Mouse (Mus musculus) thymus, postnatal 10 days (tissue): ENCODE data around the gene Kcnt2.

Experiments used
- DNase-seq, 2 experiments: peaks; one replicate each; pipeline ENCODE4 v3.0.0; 2021; ENCODE audit warnings: low spot score in 2 of 2

The Kcnt2 gene

GRCm38 (mm10) chr1:140491406-140491805, 245.4 kb downstream of the Kcnt2 start:
- no peak for DNase-seq

- no peak for DNase-seq
These were observed 246.3 kb downstream of the Kcnt2 start for GRCm38 (mm10) chr1:140492237-140492636.

- DNase-seq: no peak
These were observed 267.5 kb downstream of the Kcnt2 start for GRCm38 (mm10) chr1:140513451-140513850.

- DNase-seq: no peak
These were observed 285.4 kb downstream of the Kcnt2 start for GRCm38 (mm10) chr1:140531285-140531908.

GRCm38 (mm10) chr1:140534849-140535248, 288.9 kb downstream of the Kcnt2 start:
- no peak for DNase-seq

- no peak for DNase-seq
These were observed 296.1 kb downstream of the Kcnt2 start for GRCm38 (mm10) chr1:140542066-140542465.

GRCm38 (mm10) chr1:140548711-140549110, 302.8 kb downstream of the Kcnt2 start:
- no peak for DNase-seq

GRCm38 (mm10) chr1:140560801-140561200, 314.8 kb downstream of the Kcnt2 start:
- no peak for DNase-seq

GRCm38 (mm10) chr1:140572141-140572540, 326.2 kb downstream of the Kcnt2 start:
- DNase-seq: no peak

GRCm38 (mm10) chr1:140578607-140579006, 332.6 kb downstream of the Kcnt2 start:
- DNase-seq: no peak

GRCm38 (mm10) chr1:140588302-140588701, 342.3 kb downstream of the Kcnt2 start:
- DNase-seq: no peak

GRCm38 (mm10) chr1:140608765-140609297, 362.9 kb downstream of the Kcnt2 start:
- no peak for DNase-seq

- no peak for DNase-seq
These were observed 367.1 kb downstream of the Kcnt2 start for GRCm38 (mm10) chr1:140613101-140613500.

GRCm38 (mm10) chr1:140614840-140615239, 368.9 kb downstream of the Kcnt2 start:
- no peak for DNase-seq

- DNase-seq: no peak
These were observed 372.2 kb downstream of the Kcnt2 start for GRCm38 (mm10) chr1:140618164-140618563.

GRCm38 (mm10) chr1:140624918-140625317, 379.0 kb downstream of the Kcnt2 start:
- DNase-seq: no peak

GRCm38 (mm10) chr1:140659607-140660340, 413.8 kb downstream of the Kcnt2 start:
- DNase-seq: no peak

- DNase-seq: no peak
These were observed 414.9 kb downstream of the Kcnt2 start for GRCm38 (mm10) chr1:140660751-140661403.

- no peak for DNase-seq
These were observed 415.4 kb downstream of the Kcnt2 start for GRCm38 (mm10) chr1:140661404-140661787.
